Mouse (Mus musculus) forebrain, postnatal 0 days (tissue): ENCODE results near the gene Lgals8. TPM values are rescaled to one million over a fixed set of nuclear protein-coding genes. Genes with fewer than 3 reads are reported as not detected.
A peak's percentile ranks its signal among the peaks of the same experiment; 100 is the strongest.
"Not testable (repeated sequence)": the region's sequence is repeated elsewhere in the genome, so short reads cannot be mapped to it uniquely, and the experiment has no call there.

ENCODE experiments used
- ATAC-seq: fragments of 200-750 bp; cut with Nextera tagmentation; 2 replicates; pipeline ENCODE4 v1.8.0; 2017; ENCODE audit warnings: mild to moderate bottlenecking, moderate library complexity
- DNase-seq: peaks from one replicate; pipeline ENCODE4 v3.0.0-alpha.2; 2015
- H3K27ac ChIP-seq: fragments of 300-500 bp; sonication (generic); 2 replicates; pipeline ENCODE4 v1.5.1; 2014; ENCODE audit warnings: low read depth, mild to moderate bottlenecking, antibody characterized with exemption, low read length, moderate library complexity, mixed read lengths
- H3K27me3 ChIP-seq: fragments of 300-500 bp; sonication (generic); 2 replicates; pipeline ENCODE4 v1.6.1; 2014; ENCODE audit warnings: mild to moderate bottlenecking, low read length, mixed read lengths; ENCODE audit not compliant: insufficient read depth
- H3K36me3 ChIP-seq: fragments of 300-500 bp; sonication (generic); 2 replicates; pipeline ENCODE4 v1.6.1; 2014; ENCODE audit warnings: mild to moderate bottlenecking, moderate library complexity; ENCODE audit not compliant: insufficient read depth
- H3K4me1 ChIP-seq: fragments of 300-500 bp; sonication (generic); 2 replicates; pipeline ENCODE4 v1.6.1; 2014; ENCODE audit warnings: antibody characterized with exemption; ENCODE audit not compliant: insufficient read depth
- H3K4me2 ChIP-seq: fragments of 300-500 bp; sonication (generic); 2 replicates; pipeline ENCODE4 v1.6.1; 2014; ENCODE audit warnings: low read depth, mild to moderate bottlenecking, moderate library complexity
- H3K4me3 ChIP-seq: fragments of 300-500 bp; sonication (generic); 2 replicates; pipeline ENCODE4 v1.5.1; 2014; ENCODE audit warnings: low read depth, low read length, mixed read lengths
- H3K9ac ChIP-seq: fragments of 300-500 bp; sonication (generic); 2 replicates; pipeline ENCODE4 v1.6.1; 2014; ENCODE audit warnings: mild to moderate bottlenecking
- H3K9me3 ChIP-seq: fragments of 300-500 bp; sonication (generic); 2 replicates; pipeline ENCODE4 v1.6.1; 2016; ENCODE audit warnings: low read length
- CTCF ChIP-seq: sonication (generic); IDR thresholded peaks from 2 replicates; pipeline ENCODE4 v1.5.1; 2016; ENCODE audit warnings: antibody characterized with exemption, control low read depth, low read depth
- WGBS: fragments of 180-500 bp; shearing (Covaris S2); extraction: QIAGEN DNeasy Blood & Tissue Kit; methylation state at CpG from one replicate; pipeline ENCODE4 v1.1.7; 2014; 5-methylcytosine and 5-hydroxymethylcytosine counted together
- polyA plus RNA-seq: library from polyadenylated mRNA; unstranded; fragments of >200 nt; fragmentation: Nextera tagmentation; extraction: Ambion mirVana; gene quantifications from 2 replicates; pipeline ENCODE4 v1.2.1, GENCODE M21; 2015
- total RNA-seq: library from RNA; depleted of rRNA; stranded (reverse); fragments of >200 nt; gene quantifications from 2 replicates; pipeline ENCODE4 v1.2.3, GENCODE M21; 2014

Gene Lgals8
- total and polyA plus RNA-seq, 2 experiments from 2014 or later: 19.2 to 20.2 TPM

DNA sequence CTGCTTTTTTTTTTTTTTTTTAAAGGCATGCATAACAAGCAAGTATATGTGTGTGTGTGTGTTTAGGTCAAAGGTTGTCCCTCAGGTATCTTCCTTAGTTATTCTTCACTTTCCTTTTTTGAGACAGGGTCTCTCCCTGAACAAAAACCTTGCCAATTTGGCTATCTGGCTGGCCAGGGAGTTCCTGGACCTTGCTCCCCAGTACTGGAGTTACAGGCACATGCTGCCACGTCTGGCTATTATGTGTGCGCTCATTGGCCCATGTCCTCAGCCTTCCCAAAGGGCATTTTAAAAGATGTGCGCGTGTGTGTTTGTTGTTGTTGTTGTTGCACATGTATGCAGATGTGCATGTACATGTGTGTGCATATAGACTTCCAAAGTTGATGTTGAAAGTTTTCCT is 12.1 kb upstream of the Lgals8 start:
- 86% methylated on average over 4 of the region's 4 CpGs for WGBS
- TF ChIP-seq CTCF: no peak
- H3K4me3 ChIP-seq: no peak overlapping the region

DNA sequence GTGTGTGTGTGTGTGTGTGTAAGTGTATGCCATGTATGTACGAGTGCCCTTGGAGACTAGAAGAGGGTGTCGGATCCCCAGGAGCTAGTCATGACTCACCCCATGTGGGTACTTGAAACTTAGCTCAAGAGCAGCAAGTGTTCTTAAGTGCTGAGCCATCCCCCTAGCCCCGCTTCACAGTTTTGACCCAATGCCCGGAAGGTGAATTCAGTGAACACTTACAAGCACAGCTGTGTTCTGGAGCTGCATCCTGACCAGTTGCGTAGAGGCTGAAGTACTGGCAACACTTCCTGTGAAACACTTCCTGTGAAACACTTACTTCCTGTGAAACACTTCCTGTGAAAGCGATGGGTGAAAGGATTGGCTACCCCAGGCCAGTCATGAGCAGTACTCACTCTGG is 10.5 kb upstream of the Lgals8 start:
- Histone ChIP-seq H3K9ac (no peak overlapping the region), H3K36me3 (no peaks in the 10 kb centered on the region), H3K4me3 (no peak overlapping the region), H3K4me2 (no peak overlapping the region), H3K4me1 (no peaks in the 10 kb centered on the region), H3K9me3 (no peaks in the 10 kb centered on the region), H3K27ac (no peak overlapping the region), H3K27me3 (no peaks in the 10 kb centered on the region)
- no peak for TF ChIP-seq CTCF
- WGBS: 85% methylated on average over 6 of the region's 6 CpGs
- ATAC-seq (no peak), DNase-seq (no peak)

More for the DNA sequence above, 12.1 kb upstream of the Lgals8 start:
- no peak overlapping the region for H3K4me2 ChIP-seq
- H3K27ac ChIP-seq: no peak overlapping the region
- DNase-seq (no peak), ATAC-seq (no peak)
- no peaks in the 10 kb centered on the region for H3K4me1 ChIP-seq
- H3K36me3 ChIP-seq: no peaks in the 10 kb centered on the region
- no peaks in the 10 kb centered on the region for H3K9me3 ChIP-seq
- no peaks in the 10 kb centered on the region for H3K27me3 ChIP-seq
- H3K9ac ChIP-seq: no peak overlapping the region

DNA sequence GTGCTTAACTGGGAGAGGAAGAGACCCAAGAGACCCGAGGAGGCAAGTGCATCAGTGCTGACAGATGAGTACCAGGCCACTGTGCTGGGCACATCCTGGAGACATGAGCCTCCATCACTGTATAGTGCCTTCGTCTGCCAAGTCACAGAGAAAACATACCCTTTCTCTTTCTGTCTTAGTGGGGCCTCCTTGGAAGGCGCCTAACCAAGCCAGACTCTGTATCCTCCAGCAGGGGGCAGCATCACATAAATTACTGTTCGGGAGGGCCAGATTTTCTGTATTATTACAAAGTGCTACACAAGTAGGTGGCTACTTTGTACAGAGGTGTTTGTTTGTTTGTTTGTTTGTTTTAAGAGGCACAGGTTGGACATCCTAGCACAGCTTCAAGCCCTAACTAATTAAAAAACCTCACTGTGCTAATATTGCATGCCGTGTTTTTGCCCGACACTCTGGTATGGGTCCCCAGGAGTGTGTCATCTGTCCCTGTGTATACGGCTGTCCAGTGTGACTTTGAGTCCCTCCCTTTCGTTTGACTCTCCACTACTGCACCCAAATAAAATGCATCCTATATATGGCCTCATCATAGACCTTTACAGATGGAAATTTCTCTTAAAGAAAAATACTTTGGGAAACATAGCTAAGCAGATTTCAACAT is 9.1 kb upstream of the Lgals8 start:
- no peaks in the 10 kb centered on the region for H3K9me3 ChIP-seq
- no peaks in the 10 kb centered on the region for H3K36me3 ChIP-seq
- H3K4me3 ChIP-seq: no peak overlapping the region
- 30% methylated on average over 8 of the region's 8 CpGs for WGBS
- no peak overlapping the region for H3K4me2 ChIP-seq
- H3K27me3 ChIP-seq: no peaks in the 10 kb centered on the region
- no peak overlapping the region for H3K27ac ChIP-seq
- peak; percentile 94 for TF ChIP-seq CTCF
- DNase-seq: peak; percentile 90
- no peak overlapping the region for H3K9ac ChIP-seq
- peak; percentile 88 for ATAC-seq
- no peaks in the 10 kb centered on the region for H3K4me1 ChIP-seq

DNA sequence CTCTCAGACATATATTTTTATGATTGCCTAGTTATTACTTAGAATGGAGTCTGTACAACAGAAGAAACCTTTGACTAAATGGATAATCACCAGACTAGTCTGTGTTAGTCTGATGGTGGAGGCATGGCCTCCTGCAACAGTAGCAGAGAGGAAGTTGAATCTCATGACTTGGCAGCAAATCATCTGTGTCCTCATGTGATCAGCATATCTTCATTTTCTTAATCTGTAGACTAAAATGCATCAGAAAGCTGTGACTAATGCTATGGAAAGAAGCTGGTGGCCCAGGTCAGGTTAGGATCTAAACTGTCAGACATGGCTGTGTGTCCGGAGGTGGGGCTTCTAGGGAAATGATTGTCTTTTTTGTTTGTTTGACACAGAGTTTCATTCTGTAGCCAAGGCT is 3.7 kb upstream of the Lgals8 start:
- no peaks in the 10 kb centered on the region for H3K36me3 ChIP-seq
- H3K9ac ChIP-seq: no peak overlapping the region
- no peak overlapping the region for H3K4me2 ChIP-seq
- no peak overlapping the region for H3K27ac ChIP-seq
- ATAC-seq: no peak
- DNase-seq: no peak
- TF ChIP-seq CTCF: no peak
- WGBS: 94% methylated on average over 1 of the region's 1 CpGs
- no peaks in the 10 kb centered on the region for H3K27me3 ChIP-seq
- H3K4me1 ChIP-seq: no peaks in the 10 kb centered on the region
- no peaks in the 10 kb centered on the region for H3K9me3 ChIP-seq
- no peak overlapping the region for H3K4me3 ChIP-seq

DNA sequence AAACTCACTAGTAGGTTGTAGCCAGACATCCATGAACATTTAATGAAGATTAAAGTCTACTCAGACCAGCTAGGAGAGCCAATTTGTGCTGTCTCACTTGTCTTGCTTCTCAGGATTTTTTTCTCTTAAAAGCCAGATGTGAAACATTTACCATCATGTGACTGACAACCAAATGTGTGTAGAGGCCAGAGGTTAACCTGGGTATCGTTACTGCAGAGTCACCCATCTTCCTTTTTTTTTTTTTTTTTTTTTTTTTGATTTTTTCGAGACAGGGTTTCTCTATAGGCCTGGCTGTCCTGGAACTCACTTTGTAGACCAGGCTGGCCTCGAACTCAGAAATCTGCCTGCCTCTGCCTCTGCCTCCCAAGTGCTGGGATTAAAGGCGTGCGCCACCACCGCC is 585 bp downstream of the Lgals8 start:
- H3K4me1 ChIP-seq: peaks cover 10% of the 10 kb centered on the region
- H3K4me2 ChIP-seq, H3K27me3 ChIP-seq, H3K9ac ChIP-seq, H3K27ac ChIP-seq, H3K9me3 ChIP-seq, ATAC-seq, H3K36me3 ChIP-seq, H3K4me3 ChIP-seq, DNase-seq: not testable (repeated sequence)
- 84% methylated on average over 6 of the region's 6 CpGs for WGBS

DNA sequence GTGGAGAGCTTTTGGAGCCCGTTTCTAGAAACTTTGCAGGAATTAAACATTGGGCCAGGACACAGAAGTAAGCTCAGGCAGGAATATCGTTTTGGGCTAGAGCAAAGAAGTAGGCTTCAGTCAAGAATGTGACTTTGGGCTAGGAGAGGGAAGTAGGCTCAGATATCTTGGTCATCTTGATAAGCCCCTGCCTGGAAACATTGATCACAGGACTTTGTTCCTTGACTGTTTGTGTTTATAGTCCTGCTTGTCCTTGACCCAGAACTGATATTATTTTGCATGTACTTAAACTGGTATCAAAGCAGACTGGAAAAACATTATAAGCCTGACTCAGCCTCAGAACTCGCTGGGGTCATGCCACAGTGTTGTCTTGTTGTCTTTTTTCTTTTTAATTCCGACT is 2.1 kb downstream of the Lgals8 start:
- Histone ChIP-seq H3K4me2 (no peak overlapping the region), H3K9me3 (no peaks in the 10 kb centered on the region), H3K4me1 (peaks cover 10% of the 10 kb centered on the region), H3K27ac (no peak overlapping the region), H3K4me3 (no peak overlapping the region), H3K9ac (no peak overlapping the region), H3K36me3 (no peaks in the 10 kb centered on the region), H3K27me3 (no peaks in the 10 kb centered on the region)
- ATAC-seq (no peak), DNase-seq (no peak)
- 84% methylated on average over 4 of the region's 4 CpGs for WGBS
- TF ChIP-seq CTCF: no peak

DNA sequence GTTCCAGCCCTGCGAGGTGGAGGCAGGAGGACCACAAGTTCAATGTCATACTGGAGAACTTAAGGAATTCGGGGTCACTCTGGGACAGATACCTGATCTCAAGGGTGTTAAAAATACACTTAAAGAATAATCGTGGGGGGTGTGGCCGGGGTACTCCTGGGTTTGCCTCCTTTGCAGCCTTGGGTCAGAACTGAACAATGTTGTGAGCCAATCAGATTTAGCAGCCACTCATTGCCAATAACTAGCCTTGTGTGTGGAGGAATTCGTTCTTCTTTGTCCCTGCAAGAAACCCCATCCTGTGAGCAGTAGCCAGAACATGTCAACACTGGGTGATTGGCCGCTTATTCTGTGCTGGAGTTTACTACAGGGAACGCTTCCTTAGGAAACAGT is 3.0 kb downstream of the Lgals8 start:
- H3K9me3 ChIP-seq: no peaks in the 10 kb centered on the region
- H3K4me3 ChIP-seq: peak overlapping the region; percentile 76
- no peak for TF ChIP-seq CTCF
- H3K4me1 ChIP-seq: peaks cover 10% of the 10 kb centered on the region
- whole genome bisulfite sequencing: 3% methylated on average over 7 of the region's 7 CpGs
- ATAC-seq (peak; percentile 64), DNase-seq (peak; percentile 29)
- peak overlapping the region; percentile 75 for H3K9ac ChIP-seq
- no peaks in the 10 kb centered on the region for H3K27me3 ChIP-seq
- H3K27ac ChIP-seq: no peak overlapping the region
- H3K4me2 ChIP-seq: peak overlapping the region; percentile 86
- 0 out of 2 replicates have a peak, but pooled peaks cover 2% of the 10 kb centered on the region for H3K36me3 ChIP-seq
